Mouse (Mus musculus) thymus, postnatal 14 days (tissue): ENCODE measurements around the gene Gm13698.
"Not testable (repeated sequence)": the region's sequence is repeated elsewhere in the genome, so short reads cannot be mapped to it uniquely, and the experiment has no call there.

Experiments used
- DNase-seq: peaks from one replicate; pipeline ENCODE4 v3.0.0; 2021

Gene Gm13698

GRCm38 (mm10) chr2:83955393-83955792, at the start of gene Gm13698:
Gene Gm13698, plus strand, starts transcription at chr2:83955693.
- not testable (repeated sequence) for DNase-seq

DNA sequence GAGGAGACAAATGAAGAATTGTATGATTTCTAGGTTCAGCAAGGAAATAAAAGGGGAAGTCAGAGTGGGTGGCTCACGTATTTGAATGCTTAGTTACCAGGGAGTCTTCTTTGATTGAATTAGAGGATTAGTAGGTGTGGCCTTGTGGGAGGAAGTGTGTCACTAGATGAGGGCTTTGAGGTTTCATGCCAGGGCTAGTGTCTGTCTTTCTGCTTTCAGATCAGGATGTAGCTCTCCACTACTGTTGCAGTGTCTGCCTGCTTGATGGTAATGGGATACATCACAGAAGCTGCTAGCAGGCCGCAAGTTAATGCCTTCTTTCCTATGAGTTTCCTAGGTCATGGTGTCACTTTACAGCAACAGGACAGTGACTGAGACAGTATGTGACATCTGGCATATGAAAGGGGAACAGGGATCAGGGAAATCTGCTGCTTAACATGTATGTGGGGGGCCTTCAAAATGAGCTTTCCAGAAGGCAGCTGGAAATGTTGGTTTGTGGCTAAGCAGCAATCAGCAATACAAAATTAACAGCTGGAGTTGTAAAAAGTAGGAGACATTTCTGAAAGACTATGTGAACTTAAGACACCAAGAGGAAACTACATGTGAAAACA, 25.9 kb upstream of the Gm13698 start:
- DNase-seq = peak; percentile 9

DNA sequence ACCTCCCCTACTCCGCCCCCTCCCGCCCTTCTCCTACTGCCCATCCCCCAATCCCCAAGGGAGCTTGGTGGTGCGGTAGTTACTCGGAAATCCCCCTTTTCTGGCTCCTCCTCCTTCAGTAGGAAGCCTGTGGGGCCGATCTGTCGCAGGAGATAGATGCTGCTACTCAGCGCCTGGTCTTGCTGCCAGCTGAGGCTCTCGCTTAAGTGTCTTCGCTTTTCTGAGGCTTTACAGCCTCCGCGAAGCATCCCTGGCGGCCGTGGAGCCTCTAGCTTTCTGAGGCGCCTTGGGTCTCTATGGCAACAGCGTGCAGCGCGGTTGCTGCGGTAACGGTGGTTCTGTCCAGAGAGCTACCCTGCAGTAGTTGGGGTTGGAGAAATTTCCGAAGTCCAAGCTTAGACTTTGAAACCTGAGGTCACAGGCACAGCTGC, 14.5 kb upstream of the Gm13698 start, which contains the start of gene Zswim2:
Gene Zswim2 (minus strand): TSS at position 298 of the 431 bp plus-strand sequence.
- peak; percentile 26 for DNase-seq

DNA sequence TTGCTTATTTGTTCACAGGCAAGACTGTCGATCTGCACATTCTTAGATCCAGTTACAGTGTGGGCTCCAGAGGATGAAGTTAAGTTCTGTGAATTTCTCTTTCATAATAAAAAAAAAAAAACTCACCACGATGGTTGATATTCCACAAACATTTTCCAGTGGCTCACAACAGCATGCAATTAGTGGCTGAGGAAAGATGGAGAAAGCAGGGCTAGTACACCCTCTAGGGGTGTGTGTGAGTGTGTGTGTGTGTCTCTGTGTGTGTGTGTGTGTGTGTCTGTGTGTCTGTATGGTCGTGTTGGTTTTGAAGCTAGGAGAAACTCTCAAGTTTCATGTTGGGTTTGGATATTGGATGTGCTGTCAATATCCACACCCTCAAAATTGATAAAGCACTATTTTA, 14.1 kb upstream of the Gm13698 start:
- DNase-seq = no peak

- DNase-seq = no peak
Observed at GRCm38 (mm10) chr2:83941792-83942191, 13.7 kb upstream of the Gm13698 start.

DNA sequence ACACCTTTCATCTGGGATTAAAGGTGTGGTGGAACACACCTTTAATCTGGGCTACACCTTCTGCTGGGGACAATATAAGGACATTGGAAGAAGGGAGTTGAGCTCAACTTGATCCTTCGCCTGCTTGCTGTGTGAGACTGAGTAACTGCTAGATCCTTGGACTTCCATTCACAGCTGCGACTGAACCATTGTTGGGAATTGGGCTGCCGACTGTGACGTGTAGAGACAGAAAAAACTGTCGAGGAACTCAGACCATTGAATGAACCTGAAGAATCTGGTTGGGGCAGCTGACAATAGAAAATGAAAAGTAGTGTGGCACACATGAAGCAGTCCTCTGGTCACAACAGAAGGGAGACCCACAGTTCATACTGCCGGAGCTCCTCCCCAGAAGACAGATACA, 5.7 kb downstream of the Gm13698 start, which contains the start of gene Gm13693:
Gene Gm13693 (plus strand): TSS at position 301 of the 400 bp plus-strand sequence.
- not testable (repeated sequence) for DNase-seq

- not testable (repeated sequence) for DNase-seq
Observed at GRCm38 (mm10) chr2:83967013-83967412, 11.5 kb downstream of the Gm13698 start, which contains the start of gene Gm13695. Gene Gm13695, plus strand, starts transcription at chr2:83967313.

- not testable (repeated sequence) for DNase-seq
Observed at GRCm38 (mm10) chr2:83972823-83973222, 17.3 kb downstream of the Gm13698 start, which contains the start of gene Gm13696. Gene Gm13696, plus strand, starts transcription at chr2:83973123.

DNA sequence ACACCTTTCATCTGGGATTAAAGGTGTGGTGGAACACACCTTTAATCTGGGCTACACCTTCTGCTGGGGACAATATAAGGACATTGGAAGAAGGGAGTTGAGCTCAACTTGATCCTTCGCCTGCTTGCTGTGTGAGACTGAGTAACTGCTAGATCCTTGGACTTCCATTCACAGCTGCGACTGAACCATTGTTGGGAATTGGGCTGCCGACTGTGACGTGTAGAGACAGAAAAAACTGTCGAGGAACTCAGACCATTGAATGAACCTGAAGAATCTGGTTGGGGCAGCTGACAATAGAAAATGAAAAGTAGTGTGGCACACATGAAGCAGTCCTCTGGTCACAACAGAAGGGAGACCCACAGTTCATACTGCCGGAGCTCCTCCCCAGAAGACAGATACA, 23.1 kb downstream of the Gm13698 start, which contains the start of gene Gm13694:
Gene Gm13694 (plus strand): TSS at position 301 of the 400 bp plus-strand sequence.
- DNase-seq = not testable (repeated sequence)

DNA sequence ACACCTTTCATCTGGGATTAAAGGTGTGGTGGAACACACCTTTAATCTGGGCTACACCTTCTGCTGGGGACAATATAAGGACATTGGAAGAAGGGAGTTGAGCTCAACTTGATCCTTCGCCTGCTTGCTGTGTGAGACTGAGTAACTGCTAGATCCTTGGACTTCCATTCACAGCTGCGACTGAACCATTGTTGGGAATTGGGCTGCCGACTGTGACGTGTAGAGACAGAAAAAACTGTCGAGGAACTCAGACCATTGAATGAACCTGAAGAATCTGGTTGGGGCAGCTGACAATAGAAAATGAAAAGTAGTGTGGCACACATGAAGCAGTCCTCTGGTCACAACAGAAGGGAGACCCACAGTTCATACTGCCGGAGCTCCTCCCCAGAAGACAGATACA, 28.9 kb downstream of the Gm13698 start, which contains the start of gene Gm13697:
Gene Gm13697 (plus strand): TSS at position 301 of the 400 bp plus-strand sequence.
- DNase-seq = not testable (repeated sequence)

- not testable (repeated sequence) for DNase-seq
Observed at GRCm38 (mm10) chr2:83990253-83990652, 34.8 kb downstream of the Gm13698 start, which contains the start of gene Gm13691. Gene Gm13691, plus strand, starts transcription at chr2:83990553.

- peak; percentile 66 for DNase-seq
Observed at GRCm38 (mm10) chr2:83993639-83994255, 38.3 kb downstream of the Gm13698 start.

- peak; percentile 59 for DNase-seq
Observed at GRCm38 (mm10) chr2:83994526-83994925, 39.0 kb downstream of the Gm13698 start.
